Mouse (Mus musculus) stomach, embryonic 16.5 days (tissue): ENCODE measurements at regions not wholly inside any gene's neighbourhood (a gene's known extent, or its start where the extent isn't known, plus 50 kb on each side); places are given as distances from the start of the nearest gene placed in this dataset.

Source experiments
- ATAC-seq: fragments of 200-750 bp; cut with Nextera tagmentation; 2 replicates; pipeline ENCODE4 v1.8.0; 2017; ENCODE audit warnings: moderate number of reproducible peaks, moderate TSS enrichment; ENCODE audit not compliant: insufficient read depth, low FRiP score
- H3K27ac ChIP-seq: fragments of 300-500 bp; sonication (generic); 2 replicates; pipeline ENCODE4 v1.5.1; 2014; ENCODE audit warnings: low read length
- H3K27me3 ChIP-seq: fragments of 300-500 bp; sonication (generic); 2 replicates; pipeline ENCODE4 v1.6.1; 2014; ENCODE audit warnings: low read length, control low read depth, mixed read lengths; ENCODE audit not compliant: control insufficient read depth, insufficient read depth
- H3K36me3 ChIP-seq: fragments of 300-500 bp; sonication (generic); 2 replicates; pipeline ENCODE4 v1.6.1; 2014; ENCODE audit warnings: low read length; ENCODE audit not compliant: control insufficient read depth, insufficient read depth
- H3K4me1 ChIP-seq: fragments of 300-500 bp; sonication (generic); 2 replicates; pipeline ENCODE4 v1.6.1; 2014; ENCODE audit warnings: low read length, control low read depth, mixed read lengths; ENCODE audit not compliant: control insufficient read depth, insufficient read depth
- H3K4me2 ChIP-seq: fragments of 300-500 bp; sonication (generic); 2 replicates; pipeline ENCODE4 v1.6.1; 2014; ENCODE audit warnings: low read depth, low read length, mixed read lengths
- H3K4me3 ChIP-seq: fragments of 300-500 bp; sonication (generic); replicated peaks from 2 replicates; pipeline ENCODE4 v1.5.1; 2014; ENCODE audit warnings: mild to moderate bottlenecking, low read length
- H3K9ac ChIP-seq: fragments of 300-500 bp; sonication (generic); 2 replicates; pipeline ENCODE4 v1.6.1; 2014; ENCODE audit warnings: low read length
- H3K9me3 ChIP-seq: fragments of 300-500 bp; sonication (generic); replicated peaks from 2 replicates; pipeline ENCODE4 v1.6.1; 2016; ENCODE audit warnings: low read length, control low read depth; ENCODE audit not compliant: control insufficient read depth
- WGBS: fragments of 180-500 bp; shearing (Covaris S2); extraction: QIAGEN DNeasy Blood & Tissue Kit; methylation state at CpG from one replicate; pipeline ENCODE4 v1.1.7; 2014; 5-methylcytosine and 5-hydroxymethylcytosine counted together

DNA sequence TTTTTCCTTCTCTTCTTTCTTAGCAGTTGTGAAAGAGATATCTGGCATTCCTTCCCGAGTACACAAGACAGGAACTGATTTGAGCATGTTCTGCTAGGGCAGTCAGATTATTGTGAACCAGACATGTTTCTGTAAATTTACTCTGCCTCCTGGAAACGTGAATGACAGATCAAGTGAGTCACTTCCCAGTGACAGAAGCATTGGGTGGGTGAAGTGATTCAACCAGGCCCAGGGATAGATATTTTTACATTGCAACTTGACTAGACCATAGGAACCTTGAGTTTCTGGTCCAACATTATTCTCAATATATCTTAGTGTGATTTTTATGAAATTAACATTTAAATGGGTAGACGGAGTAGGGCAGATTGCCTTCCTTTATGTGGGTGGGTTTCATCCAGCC is 217.4 kb downstream of the Rad51ap2 start:
- no peaks in the 10 kb centered on the region for H3K4me1 ChIP-seq
- H3K9me3 ChIP-seq, result no peaks in the 10 kb centered on the region
- 61% methylated on average over 3 of the region's 3 CpGs for WGBS
- H3K9ac ChIP-seq, result no peak overlapping the region
- no peak overlapping the region for H3K4me3 ChIP-seq
- H3K27me3 ChIP-seq, result no peaks in the 10 kb centered on the region
- H3K4me2 ChIP-seq, result no peak overlapping the region
- no peaks in the 10 kb centered on the region for H3K36me3 ChIP-seq
- no peak for ATAC-seq
- H3K27ac ChIP-seq, result no peak overlapping the region

DNA sequence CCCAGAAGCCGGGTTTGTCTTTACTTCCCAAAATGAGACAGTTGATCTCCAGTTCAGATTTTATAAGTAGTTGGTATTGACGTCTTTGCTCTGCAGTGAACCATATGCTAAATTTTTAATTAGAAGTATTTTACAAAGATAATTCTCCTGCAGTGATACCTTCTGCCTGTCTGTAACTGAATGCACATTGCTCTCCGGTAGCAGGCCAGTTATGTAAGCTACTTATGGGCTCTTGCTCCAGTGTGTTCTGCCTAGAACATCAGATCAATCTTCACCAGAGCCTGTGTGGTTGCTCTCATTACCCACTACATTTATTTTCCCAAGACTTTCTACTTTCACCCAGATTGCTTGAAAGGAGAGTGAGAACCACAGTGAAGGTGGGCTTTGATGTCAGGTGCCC is 238.9 kb downstream of the Rad51ap2 start:
- 82% methylated on average over 3 of the region's 3 CpGs for WGBS

DNA sequence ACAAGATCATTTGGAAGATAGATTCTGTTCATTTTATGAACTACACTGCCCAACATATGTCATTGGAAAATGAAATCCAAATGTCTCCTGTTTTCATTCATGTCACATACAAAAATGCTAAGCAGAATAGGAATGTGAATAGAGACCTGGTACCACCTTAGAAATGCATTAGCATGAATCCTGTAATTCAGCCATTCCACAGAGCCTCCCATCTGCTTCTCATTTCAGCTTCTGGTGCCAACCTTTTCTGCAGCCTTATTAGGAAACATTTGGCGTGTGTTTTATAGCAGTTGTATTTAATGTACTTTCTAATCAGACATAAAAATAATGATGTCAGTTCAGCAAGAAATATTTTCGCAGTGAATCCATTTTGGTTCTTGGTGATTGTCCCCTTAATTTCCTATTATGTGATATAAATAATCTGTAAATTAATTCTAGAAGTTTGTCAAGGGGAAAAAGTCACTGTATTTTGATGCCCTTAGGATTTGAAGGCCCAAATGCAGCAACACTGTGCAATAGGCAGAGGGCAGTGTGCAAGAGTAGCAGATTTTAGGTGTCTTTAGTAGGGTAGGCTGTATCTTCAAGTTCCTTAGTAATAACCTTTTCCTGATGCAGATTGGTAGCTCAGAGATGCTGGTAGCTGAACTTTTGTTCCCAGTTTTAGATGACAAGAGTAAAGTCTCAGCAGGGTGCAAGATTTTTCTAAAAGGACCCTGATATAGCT is 253.2 kb downstream of the Rad51ap2 start:
- Histone ChIP-seq H3K27me3 (no peaks in the 10 kb centered on the region), H3K4me1 (no peaks in the 10 kb centered on the region), H3K27ac (no peak overlapping the region), H3K4me2 (no peak overlapping the region), H3K36me3 (no peaks in the 10 kb centered on the region), H3K9me3 (no peaks in the 10 kb centered on the region), H3K4me3 (no peak overlapping the region), H3K9ac (no peak overlapping the region)
- WGBS, result 77% methylated on average over 2 of the region's 2 CpGs
- no peak for ATAC-seq

More for the DNA sequence above, 238.9 kb downstream of the Rad51ap2 start:
- Histone ChIP-seq H3K4me3 (no peak overlapping the region), H3K27me3 (no peaks in the 10 kb centered on the region), H3K9me3 (peaks cover 2% of the 10 kb centered on the region; the same call in 1 of the 2 replicates), H3K9ac (no peak overlapping the region), H3K4me1 (no peaks in the 10 kb centered on the region), H3K27ac (no peak overlapping the region), H3K4me2 (no peak overlapping the region), H3K36me3 (no peaks in the 10 kb centered on the region)
- ATAC-seq, result no peak

DNA sequence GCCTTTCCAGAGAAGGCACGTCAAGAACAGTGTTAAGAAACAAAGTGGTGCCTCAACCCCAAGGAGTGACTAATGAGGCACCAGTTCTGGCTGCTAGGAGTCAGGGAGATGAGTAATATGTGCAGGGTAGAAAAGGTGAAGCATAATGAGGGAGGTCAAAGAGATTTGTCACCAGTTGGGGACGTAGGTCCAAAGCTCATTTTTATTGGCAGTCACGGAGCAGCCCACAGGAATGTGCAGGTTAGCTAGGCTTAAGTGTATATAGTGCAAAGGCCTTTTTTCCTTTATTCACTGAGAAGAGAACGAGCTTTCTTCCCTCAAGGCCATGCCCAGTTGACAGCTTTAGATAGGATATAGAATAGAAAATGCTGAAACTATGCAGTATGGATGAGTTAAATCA is 261.8 kb downstream of the Rad51ap2 start:
- no peaks in the 10 kb centered on the region for H3K4me1 ChIP-seq
- H3K9me3 ChIP-seq, result no peaks in the 10 kb centered on the region
- H3K36me3 ChIP-seq, result no peaks in the 10 kb centered on the region
- no peak overlapping the region for H3K9ac ChIP-seq
- H3K4me2 ChIP-seq, result no peak overlapping the region
- WGBS, result 47% methylated on average over 4 of the region's 4 CpGs
- no peak overlapping the region for H3K4me3 ChIP-seq
- no peak for ATAC-seq
- H3K27me3 ChIP-seq, result no peaks in the 10 kb centered on the region
- H3K27ac ChIP-seq, result no peak overlapping the region

DNA sequence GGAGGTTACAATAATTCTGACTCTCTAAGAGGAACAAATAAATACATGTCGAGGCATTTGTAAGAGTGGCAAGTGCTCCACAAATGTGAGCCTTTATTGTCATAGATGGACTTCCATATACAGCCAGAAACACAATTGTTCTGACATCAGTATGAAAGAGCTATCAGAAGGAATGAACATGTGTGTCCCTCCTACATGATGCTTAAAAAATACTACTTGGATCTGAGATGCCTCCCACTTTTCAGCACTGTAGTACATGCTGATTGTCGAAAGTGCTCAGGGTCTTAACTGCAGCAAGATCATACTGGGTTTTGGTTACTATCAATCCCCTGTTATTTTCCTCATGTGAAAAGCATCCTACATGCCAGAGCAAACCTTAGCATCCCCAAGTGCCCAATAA is 295.6 kb downstream of the Rad51ap2 start:
- ATAC-seq, result no peak
- Histone ChIP-seq H3K9ac (no peak overlapping the region), H3K4me2 (no peak overlapping the region), H3K4me1 (no peaks in the 10 kb centered on the region), H3K27ac (no peak overlapping the region), H3K27me3 (no peaks in the 10 kb centered on the region), H3K4me3 (no peak overlapping the region), H3K9me3 (no peaks in the 10 kb centered on the region), H3K36me3 (no peaks in the 10 kb centered on the region)
- WGBS, result 81% methylated on average over 2 of the region's 2 CpGs

DNA sequence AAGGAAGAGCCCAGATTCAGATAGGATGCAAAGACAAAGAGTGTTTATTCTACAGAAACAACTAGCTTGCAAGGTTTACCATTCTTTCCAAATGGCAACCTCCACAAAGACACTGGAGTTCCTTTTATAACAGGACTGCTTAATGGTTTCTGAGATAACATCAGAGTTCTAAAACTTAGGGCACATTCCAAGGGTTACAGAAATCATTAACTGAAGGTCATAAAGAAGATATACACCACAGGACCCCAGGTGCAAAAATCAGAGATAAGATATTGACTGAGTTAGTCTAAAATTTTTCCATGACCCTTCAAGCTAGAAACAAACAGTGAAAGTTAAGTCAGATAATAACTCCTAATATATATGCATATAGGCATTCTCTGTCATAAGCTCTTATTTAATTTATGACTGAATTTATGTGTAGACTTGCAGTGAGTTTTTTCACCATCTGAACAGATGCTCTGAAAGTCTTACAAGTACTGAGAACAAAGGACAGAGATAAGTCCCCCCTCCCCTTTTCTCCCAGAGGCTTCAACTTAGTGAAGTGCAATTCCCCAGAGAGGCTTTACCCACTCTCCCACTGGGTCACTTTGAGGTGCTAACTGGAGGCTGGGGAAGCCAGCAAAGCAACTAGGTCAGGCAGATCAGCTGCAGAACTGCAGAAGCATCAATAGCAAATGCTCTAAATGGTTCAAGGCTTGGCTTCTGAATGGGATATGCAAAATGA is 298.5 kb downstream of the Rad51ap2 start:
- H3K4me3 ChIP-seq, result no peak overlapping the region
- no peak for ATAC-seq
- no peaks in the 10 kb centered on the region for H3K36me3 ChIP-seq
- H3K9me3 ChIP-seq, result no peaks in the 10 kb centered on the region
- no peaks in the 10 kb centered on the region for H3K27me3 ChIP-seq
- H3K9ac ChIP-seq, result no peak overlapping the region
- H3K27ac ChIP-seq, result no peak overlapping the region
- H3K4me1 ChIP-seq, result no peaks in the 10 kb centered on the region
- no peak overlapping the region for H3K4me2 ChIP-seq

DNA sequence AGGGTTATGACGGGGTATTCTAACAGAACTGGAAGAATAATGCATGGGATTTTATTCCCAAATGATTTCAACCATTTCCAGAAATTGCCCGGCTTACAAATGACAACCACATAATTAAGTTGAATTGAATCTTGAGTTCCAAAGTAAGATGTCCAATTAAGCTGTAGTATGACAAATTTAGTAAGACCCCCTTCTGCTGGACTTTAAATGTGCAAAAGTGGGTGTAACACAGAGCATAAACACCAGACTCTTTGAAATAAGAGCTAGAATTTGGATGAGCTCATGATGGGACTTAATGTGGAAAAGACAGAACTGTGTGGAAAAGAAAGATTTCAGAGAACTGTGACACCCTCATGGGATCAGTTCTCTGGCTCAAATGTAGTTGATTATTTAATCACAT is 346.4 kb downstream of the Rad51ap2 start:
- Histone ChIP-seq H3K4me2 (no peak overlapping the region), H3K4me3 (no peak overlapping the region), H3K9me3 (no peaks in the 10 kb centered on the region), H3K36me3 (no peaks in the 10 kb centered on the region), H3K9ac (no peak overlapping the region), H3K4me1 (no peaks in the 10 kb centered on the region), H3K27ac (no peak overlapping the region), H3K27me3 (no peaks in the 10 kb centered on the region)
- 86% methylated on average over 2 of the region's 2 CpGs for WGBS
- no peak for ATAC-seq

DNA sequence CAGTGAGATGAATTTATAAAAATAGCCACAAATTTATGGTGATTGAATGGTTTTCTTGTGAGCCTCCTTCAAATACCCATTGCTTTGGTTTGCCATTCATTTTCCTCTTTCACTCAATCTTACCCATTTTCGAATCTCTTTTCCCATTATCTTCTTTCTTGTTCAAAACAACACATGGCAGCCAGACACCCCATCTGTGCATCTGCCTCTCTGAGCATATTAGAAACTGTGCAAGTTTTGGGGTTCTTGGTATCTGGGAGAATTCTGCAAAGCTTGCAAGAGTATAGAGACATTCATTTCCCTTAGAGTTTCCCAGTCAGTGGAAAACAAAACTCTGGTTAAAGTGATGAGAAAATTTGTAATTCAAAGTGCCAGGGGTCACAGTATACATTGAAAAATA is 347.3 kb downstream of the Rad51ap2 start:
- WGBS, result 65% methylated on average over 1 of the region's 1 CpGs
- no peak for ATAC-seq
- Histone ChIP-seq H3K4me2 (no peak overlapping the region), H3K9me3 (no peaks in the 10 kb centered on the region), H3K27ac (no peak overlapping the region), H3K27me3 (no peaks in the 10 kb centered on the region), H3K4me3 (no peak overlapping the region), H3K36me3 (no peaks in the 10 kb centered on the region), H3K9ac (no peak overlapping the region), H3K4me1 (no peaks in the 10 kb centered on the region)

DNA sequence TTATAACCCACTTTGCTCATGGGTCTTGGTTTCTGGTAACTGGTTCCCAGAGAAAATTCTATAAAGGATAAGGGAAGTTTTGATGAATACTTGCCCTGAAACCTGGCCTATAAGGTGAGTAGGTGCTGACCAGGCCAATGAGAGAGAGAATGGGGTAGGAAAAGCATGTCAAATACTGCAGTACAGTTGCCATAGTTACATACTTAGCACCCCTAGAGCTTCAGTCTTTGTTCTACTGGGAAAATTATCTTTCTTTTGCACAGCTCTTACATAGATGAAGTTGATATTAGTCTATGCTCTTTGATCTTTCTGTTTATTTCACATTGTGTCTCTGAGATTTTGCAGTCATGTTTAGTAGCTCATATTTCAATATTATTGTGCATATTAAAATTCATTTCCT is 373.8 kb downstream of the Rad51ap2 start:
- H3K27me3 ChIP-seq, result no peaks in the 10 kb centered on the region
- no peak overlapping the region for H3K4me3 ChIP-seq
- no peak overlapping the region for H3K27ac ChIP-seq
- H3K4me2 ChIP-seq, result no peak overlapping the region
- no peak overlapping the region for H3K9ac ChIP-seq
- no peaks in the 10 kb centered on the region for H3K36me3 ChIP-seq
- ATAC-seq, result no peak
- no peaks in the 10 kb centered on the region for H3K9me3 ChIP-seq
- H3K4me1 ChIP-seq, result no peaks in the 10 kb centered on the region
